Mouse (Mus musculus) 3T3-L1 (cell line): ENCODE data around the gene Tmprss12.
"Not testable (repeated sequence)": the region's sequence is repeated elsewhere in the genome, so short reads cannot be mapped to it uniquely, and the experiment has no call there.

ENCODE experiments used
- DNase-seq: peaks from one replicate; pipeline ENCODE4 v3.0.0-alpha.2; 2015; ENCODE audit warnings: low read depth, low spot score

Tmprss12 gene

DNA sequence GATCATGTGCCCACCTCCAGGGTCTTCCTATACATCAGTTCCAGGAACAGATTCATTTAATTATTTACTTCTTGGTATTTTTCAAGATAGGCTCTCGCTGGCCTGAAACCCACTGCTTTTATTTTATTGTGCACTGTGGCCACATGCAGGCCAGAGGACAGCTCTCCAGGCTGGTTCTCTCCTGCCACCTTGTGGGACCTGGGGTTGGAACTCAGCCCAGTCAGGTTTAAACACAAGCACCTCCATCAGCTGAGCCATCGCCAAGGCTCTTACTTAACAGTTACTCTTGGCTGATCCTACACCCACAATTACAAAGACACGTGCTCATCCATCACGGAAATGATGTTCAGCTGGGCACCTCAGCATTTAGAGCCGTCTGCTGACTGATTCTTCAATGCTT lies 40.5 kb downstream of the Tmprss12 start:
- DNase-seq: no peak

DNA sequence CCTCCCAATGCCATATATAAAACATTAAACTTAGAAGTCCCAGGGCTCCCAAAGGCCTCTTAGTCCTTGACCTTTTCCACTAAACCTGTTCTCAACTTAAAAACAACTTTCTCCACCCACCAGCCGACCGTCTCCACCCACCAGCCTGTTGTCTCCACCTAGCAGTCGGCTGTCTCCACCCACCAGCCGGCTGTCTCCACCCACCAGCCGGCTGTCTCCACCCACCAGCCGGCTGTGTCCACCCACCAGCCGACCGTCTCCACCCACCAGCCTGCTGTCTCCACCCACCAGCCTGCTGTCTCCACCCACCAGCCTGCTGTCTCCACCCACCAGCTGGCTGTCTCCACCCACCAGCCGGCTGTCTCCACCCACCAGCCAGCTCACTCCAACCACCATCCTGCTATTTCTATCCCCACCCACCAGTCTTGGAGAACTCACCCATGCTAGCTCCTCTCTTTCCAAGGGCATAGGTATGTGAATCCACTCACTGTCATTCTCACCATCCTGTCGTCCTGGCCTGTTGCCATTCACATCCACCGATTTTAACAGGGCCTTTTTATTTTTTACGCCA lies 43.5 kb downstream of the Tmprss12 start:
- DNase-seq: no peak

DNA sequence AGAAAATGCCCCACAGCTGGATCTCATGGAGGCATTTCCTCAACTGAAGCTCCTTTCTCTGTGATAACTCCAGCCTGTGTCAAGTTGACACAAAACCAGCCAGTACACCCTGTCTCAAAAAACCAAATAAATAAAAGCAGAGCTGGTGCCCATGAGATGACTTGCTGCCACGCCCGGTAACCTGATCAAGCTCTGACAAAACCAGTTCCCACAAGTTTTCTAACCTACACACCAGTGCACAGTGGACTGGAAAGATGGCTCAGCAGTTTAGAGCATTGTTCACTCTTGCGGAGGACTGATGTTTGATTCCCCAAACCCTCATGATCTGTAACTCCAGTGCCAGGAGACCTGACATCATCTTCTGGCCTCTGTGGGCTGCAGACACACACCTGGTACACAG lies 44.6 kb downstream of the Tmprss12 start:
- DNase-seq: no peak

DNA sequence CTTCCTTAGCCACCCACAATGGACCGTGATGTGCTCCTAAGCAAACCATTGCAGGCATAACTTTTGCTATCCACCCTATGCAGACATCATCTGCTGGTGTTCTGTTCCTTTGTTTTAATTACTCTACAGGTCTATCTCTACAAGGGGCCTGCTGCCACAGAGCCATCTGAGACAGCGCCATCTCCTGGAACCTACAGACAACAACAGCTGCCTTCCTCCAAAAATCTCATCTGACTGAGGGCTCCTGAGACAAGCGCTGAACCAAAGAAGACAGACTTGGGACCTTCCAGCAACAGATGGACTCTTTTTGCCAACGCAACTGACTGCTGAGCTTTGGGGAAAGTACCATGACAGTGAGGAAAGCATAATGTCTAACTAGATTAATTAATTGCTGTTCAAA lies 47.5 kb downstream of the Tmprss12 start:
- DNase-seq: not testable (repeated sequence)

DNA sequence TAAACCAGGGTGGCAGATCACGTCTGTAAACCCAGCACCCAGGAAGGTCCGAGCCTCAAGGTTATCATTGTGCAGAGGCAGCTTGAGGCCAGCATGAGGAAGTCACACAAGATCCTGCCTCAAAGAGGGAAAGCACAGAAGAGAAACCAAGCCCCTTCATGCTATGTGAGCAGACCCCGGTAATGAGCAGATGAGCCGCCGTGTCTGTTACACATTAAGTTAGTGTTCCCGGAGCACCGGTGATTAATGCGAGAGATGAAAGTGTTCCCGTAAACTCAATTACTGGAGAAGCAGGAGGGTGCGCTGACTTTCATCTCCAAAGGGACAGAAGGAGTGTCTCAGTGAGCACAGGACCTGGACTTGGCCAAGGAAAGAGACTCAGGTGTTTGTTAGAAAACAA lies 48.7 kb downstream of the Tmprss12 start:
- not testable (repeated sequence) for DNase-seq

DNA sequence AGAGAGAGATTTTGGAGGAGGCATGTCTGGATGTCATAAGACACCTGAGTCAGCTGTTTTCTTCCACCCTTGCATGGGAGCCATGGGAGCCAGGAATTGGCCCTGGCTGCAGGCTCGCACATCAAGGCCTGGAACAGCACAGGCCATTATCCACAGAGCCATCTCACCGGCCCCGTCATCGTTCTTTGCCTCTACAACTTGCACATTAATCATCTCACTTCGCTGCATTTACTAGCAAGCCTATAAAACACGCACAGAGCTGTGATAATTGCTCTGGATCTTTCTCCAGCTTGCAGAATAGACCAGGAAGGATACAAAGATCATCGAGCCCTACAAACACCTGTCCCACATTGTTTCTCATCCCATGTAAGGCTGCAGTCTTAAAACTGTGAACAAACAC lies 50.1 kb downstream of the Tmprss12 start:
- DNase-seq: no peak

DNA sequence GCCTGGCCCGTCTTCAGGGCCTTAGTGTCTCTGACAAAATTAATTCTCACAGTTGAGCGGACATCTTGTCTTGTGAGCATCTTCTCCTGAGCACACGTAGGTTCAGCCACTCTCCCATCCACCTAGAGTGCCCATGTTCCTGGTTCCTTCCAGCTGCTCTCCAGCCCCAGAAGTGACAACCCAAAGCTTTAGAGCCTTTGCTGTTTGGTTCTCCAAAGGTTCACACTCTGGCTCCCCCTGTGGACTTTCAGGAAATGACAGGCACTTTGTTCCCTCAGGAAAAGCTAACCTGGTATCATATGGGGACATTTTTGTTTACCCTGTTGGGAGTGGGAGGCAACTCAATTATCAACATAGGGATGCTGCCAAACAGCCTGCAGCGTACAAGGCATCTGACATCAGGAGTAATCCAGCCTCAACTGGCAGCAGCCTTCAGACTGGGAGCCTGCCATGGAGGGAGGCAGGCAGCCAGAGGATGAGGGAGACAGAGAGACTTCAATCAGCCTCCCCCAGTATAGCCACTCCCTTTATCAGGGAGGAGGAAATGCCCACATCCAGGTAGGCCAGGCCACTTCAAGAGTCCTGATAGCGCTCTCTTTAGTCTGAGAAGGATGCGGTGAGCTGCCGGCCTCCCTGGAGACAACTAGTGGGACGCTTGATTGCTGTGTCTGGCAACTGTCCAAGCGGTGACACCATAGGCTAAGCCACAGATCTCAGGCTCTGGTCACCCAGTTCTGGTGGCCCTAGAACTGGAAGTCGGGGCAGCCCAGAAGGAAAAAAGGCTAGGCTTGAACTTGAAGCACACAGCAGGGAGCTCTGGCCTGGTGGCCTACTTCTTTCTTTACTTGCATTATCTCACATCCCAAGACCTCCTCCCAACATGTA lies 51.7 kb downstream of the Tmprss12 start:
- not testable (repeated sequence) for DNase-seq

DNA sequence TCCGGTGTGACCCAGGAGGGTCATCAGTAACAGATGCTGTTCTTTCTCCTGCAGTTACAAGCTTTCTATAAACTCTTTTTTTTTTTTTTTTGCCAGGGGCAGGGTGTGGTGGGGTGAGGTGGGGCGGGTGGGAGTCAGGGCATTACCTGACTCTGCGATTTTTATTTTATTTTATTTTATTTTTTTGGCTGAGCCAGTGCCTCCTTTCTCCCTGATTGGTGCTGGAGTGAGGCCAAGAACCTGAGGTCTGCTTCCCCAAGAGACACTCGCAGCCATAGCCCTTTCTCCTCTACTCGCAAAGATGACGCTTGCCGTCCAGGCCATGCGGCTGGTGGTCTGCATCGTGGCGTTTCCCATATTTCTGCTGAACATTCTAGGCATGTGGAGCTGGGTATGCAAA lies 54.0 kb downstream of the Tmprss12 start, which contains the start of gene Mettl7a3:
TSS of gene Mettl7a3 (plus strand) at position 301 of the 400 bp plus-strand sequence.
- no peak for DNase-seq

DNA sequence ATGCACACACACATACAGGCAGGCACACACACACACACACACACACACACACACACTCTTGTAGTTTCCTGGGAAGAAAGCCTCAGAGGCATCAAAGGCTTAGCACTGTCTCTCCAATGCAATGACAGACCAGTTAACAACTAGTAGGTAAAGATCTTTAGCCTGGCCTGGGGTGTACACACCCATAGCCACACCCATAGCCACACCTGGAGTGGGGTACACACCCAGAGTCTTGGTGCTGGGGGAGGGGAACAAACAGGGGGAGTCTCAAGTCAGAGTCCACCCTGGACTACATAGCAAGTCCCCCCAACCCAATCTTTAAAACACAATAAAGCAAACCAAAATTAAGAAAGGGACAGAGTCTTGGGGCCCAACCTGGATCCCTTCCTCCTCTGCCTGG lies 56.7 kb downstream of the Tmprss12 start:
- not testable (repeated sequence) for DNase-seq

DNA sequence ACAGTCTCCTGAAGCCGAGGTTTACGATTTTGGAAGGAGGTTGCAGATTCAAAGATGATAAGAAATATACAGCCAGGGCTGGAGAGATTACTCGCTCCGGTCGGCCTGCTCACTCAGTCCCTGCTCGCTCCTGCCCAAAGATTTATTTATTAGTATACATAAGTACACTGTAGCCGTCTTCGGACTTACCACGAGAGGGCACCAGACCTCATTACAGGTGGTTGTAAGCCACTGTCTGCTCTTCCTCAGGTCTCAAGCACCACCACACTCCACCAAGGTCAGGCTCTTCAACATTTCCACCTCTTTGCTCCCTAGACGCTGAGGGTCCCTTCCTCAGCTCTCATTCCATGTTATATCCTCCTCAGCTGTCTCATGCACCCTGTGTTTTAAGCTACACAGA lies 57.2 kb downstream of the Tmprss12 start:
- peak; percentile 66 for DNase-seq

DNA sequence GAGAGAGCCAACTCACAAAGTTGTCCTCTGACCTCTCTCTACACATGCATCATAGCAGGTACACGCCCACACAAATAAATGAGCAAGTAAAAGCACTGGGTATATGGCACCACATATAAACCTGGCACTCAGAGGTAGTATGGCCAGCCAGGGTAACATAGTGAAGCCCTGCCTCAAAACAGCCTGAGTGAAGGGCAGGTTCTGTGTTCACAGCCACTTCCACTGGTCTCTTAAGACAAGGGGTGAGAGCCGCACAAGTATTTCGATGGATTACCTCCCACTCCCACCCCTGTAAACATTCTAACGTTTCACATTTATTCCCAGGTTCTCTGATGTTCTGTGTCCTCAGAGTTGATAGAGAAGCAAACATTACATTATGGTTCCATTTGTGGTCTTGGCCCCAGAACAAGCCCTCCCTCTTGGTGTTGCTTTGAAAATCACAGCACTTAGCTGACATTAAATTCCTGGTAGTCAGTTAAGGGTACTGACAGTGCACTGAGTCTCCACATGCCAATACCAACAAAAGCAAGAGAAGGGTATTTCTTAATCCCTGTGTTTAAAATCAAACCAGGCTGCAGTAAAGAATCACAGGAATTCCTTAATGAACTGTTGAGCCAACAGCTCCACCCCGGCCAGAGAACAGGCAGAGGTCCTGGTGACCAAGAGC lies 60.8 kb downstream of the Tmprss12 start:
- not testable (repeated sequence) for DNase-seq
